Mouse (Mus musculus) hindbrain, embryonic 16.5 days (tissue): ENCODE data around the gene Iscu. TPM values are rescaled to one million over a fixed set of nuclear protein-coding genes. Genes with fewer than 3 reads are reported as not detected.

Source experiments
- ATAC-seq: fragments of 200-750 bp; cut with Nextera tagmentation; 2 replicates; pipeline ENCODE4 v1.8.0; 2017; ENCODE audit warnings: moderate TSS enrichment, moderate library complexity
- H3K27ac ChIP-seq: fragments of 300-500 bp; sonication (generic); 2 replicates; pipeline ENCODE4 v1.5.1; 2014; ENCODE audit warnings: low read depth, mild to moderate bottlenecking, control low read depth, low read length, moderate library complexity
- H3K27me3 ChIP-seq: fragments of 300-500 bp; sonication (generic); replicated peaks from 2 replicates; pipeline ENCODE4 v1.6.1; 2014; ENCODE audit warnings: low read length; ENCODE audit not compliant: control insufficient read depth, insufficient read depth
- H3K36me3 ChIP-seq: fragments of 300-500 bp; sonication (generic); 2 replicates; pipeline ENCODE4 v1.6.1; 2014; ENCODE audit warnings: mild to moderate bottlenecking, low read length, moderate library complexity, mixed read lengths; ENCODE audit not compliant: control insufficient read depth, insufficient read depth
- H3K4me1 ChIP-seq: fragments of 300-500 bp; sonication (generic); 2 replicates; pipeline ENCODE4 v1.6.1; 2014; ENCODE audit warnings: low read depth, low read length; ENCODE audit not compliant: control insufficient read depth, insufficient read depth
- H3K4me2 ChIP-seq: fragments of 300-500 bp; sonication (generic); 2 replicates; pipeline ENCODE4 v1.6.1; 2014; ENCODE audit warnings: mild to moderate bottlenecking, low read length, control low read depth, moderate library complexity
- H3K4me3 ChIP-seq: fragments of 300-500 bp; sonication (generic); 2 replicates; pipeline ENCODE4 v1.5.1; 2014; ENCODE audit warnings: mild to moderate bottlenecking, low read length, control low read depth, moderate library complexity
- H3K9ac ChIP-seq: fragments of 300-500 bp; sonication (generic); 2 replicates; pipeline ENCODE4 v1.6.1; 2014; ENCODE audit warnings: low read depth, mild to moderate bottlenecking, control low read depth, low read length, moderate library complexity
- H3K9me3 ChIP-seq: fragments of 300-500 bp; sonication (generic); 2 replicates; pipeline ENCODE4 v1.6.1; 2014; ENCODE audit warnings: mild to moderate bottlenecking, low read length, moderate library complexity; ENCODE audit not compliant: control insufficient read depth
- WGBS: fragments of 180-500 bp; shearing (Covaris S2); extraction: QIAGEN DNeasy Blood & Tissue Kit; methylation state at CpG from one replicate; pipeline ENCODE4 v1.1.7; 2014; 5-methylcytosine and 5-hydroxymethylcytosine counted together
- polyA plus RNA-seq: library from polyadenylated mRNA; unstranded; fragments of >200 nt; fragmentation: Nextera tagmentation; extraction: Ambion mirVana; gene quantifications from 2 replicates; pipeline ENCODE4 v1.2.1, GENCODE M21; 2015

Iscu gene
- polyA plus RNA-seq, 1 experiment from 2014 or later: 94.0 TPM

GRCm38 (mm10) chr5:113748556-113749331, 23.8 kb upstream of the Iscu start:
- Histone ChIP-seq H3K4me3 (no peak overlapping the region), H3K9me3 (no peaks in the 10 kb centered on the region; the same call in 1 of the 2 replicates), H3K4me1 (no peaks in the 10 kb centered on the region), H3K9ac (no peak overlapping the region), H3K27me3 (no peaks in the 10 kb centered on the region), H3K27ac (no peak overlapping the region), H3K36me3 (peaks cover 72% of the 10 kb centered on the region), H3K4me2 (no peak overlapping the region)
- ATAC-seq: no peak
- 90% methylated on average over 13 of the region's 13 CpGs for WGBS

- Histone ChIP-seq H3K9ac (no peak overlapping the region), H3K4me1 (no peaks in the 10 kb centered on the region), H3K27me3 (no peaks in the 10 kb centered on the region), H3K4me3 (no peak overlapping the region), H3K27ac (no peak overlapping the region), H3K36me3 (peaks cover 65% of the 10 kb centered on the region), H3K9me3 (no peaks in the 10 kb centered on the region), H3K4me2 (no peak overlapping the region)
- ATAC-seq: no peak
- 84% methylated on average over 9 of the region's 9 CpGs for WGBS
Measured at GRCm38 (mm10) chr5:113751521-113752157, 20.9 kb upstream of the Iscu start.

- Histone ChIP-seq H3K27ac (no peak overlapping the region), H3K4me1 (no peaks in the 10 kb centered on the region), H3K36me3 (peaks cover 55% of the 10 kb centered on the region), H3K4me3 (no peak overlapping the region), H3K9ac (no peak overlapping the region), H3K27me3 (no peaks in the 10 kb centered on the region), H3K4me2 (no peak overlapping the region), H3K9me3 (no peaks in the 10 kb centered on the region)
- 93% methylated on average over 15 of the region's 15 CpGs for WGBS
- no peak for ATAC-seq
Measured at GRCm38 (mm10) chr5:113755347-113756030, 17.1 kb upstream of the Iscu start.

- no peaks in the 10 kb centered on the region for H3K9me3 ChIP-seq
- no peak overlapping the region for H3K9ac ChIP-seq
- H3K36me3 ChIP-seq: peaks cover 20% of the 10 kb centered on the region
- 94% methylated on average over 2 of the region's 2 CpGs for WGBS
- ATAC-seq: no peak
- H3K27me3 ChIP-seq: no peaks in the 10 kb centered on the region
- H3K4me1 ChIP-seq: no peaks in the 10 kb centered on the region
- no peak overlapping the region for H3K4me2 ChIP-seq
- H3K27ac ChIP-seq: no peak overlapping the region
- no peak overlapping the region for H3K4me3 ChIP-seq
Measured at GRCm38 (mm10) chr5:113761585-113761984, 11.0 kb upstream of the Iscu start.

GRCm38 (mm10) chr5:113764426-113764825, 8.1 kb upstream of the Iscu start:
- H3K9me3 ChIP-seq: no peaks in the 10 kb centered on the region
- H3K9ac ChIP-seq: no peak overlapping the region
- H3K27ac ChIP-seq: no peak overlapping the region
- peaks cover 12% of the 10 kb centered on the region for H3K36me3 ChIP-seq
- peaks cover 5% of the 10 kb centered on the region for H3K4me1 ChIP-seq
- no peak for ATAC-seq
- 89% methylated on average over 7 of the region's 7 CpGs for WGBS
- no peak overlapping the region for H3K4me3 ChIP-seq
- no peak overlapping the region for H3K4me2 ChIP-seq
- H3K27me3 ChIP-seq: no peaks in the 10 kb centered on the region

GRCm38 (mm10) chr5:113765641-113766526, 6.7 kb upstream of the Iscu start:
- Histone ChIP-seq H3K4me3 (no peak overlapping the region), H3K4me1 (peaks cover 17% of the 10 kb centered on the region), H3K36me3 (peaks cover 6% of the 10 kb centered on the region), H3K27me3 (no peaks in the 10 kb centered on the region), H3K4me2 (no peak overlapping the region), H3K9me3 (no peaks in the 10 kb centered on the region), H3K9ac (no peak overlapping the region), H3K27ac (no peak overlapping the region)
- no peak for ATAC-seq
- WGBS: 93% methylated on average over 13 of the region's 13 CpGs

- no peaks in the 10 kb centered on the region for H3K9me3 ChIP-seq
- H3K4me2 ChIP-seq: no peak overlapping the region
- H3K36me3 ChIP-seq: peaks cover 3% of the 10 kb centered on the region
- H3K9ac ChIP-seq: no peak overlapping the region
- 88% methylated on average over 8 of the region's 8 CpGs for WGBS
- no peak for ATAC-seq
- H3K27ac ChIP-seq: no peak overlapping the region
- no peaks in the 10 kb centered on the region for H3K27me3 ChIP-seq
- H3K4me3 ChIP-seq: no peak overlapping the region
- H3K4me1 ChIP-seq: peaks cover 25% of the 10 kb centered on the region
Measured at GRCm38 (mm10) chr5:113768806-113769205, 3.7 kb upstream of the Iscu start.

- WGBS: under 1% methylated on average over 86 of the region's 97 CpGs
- peaks cover 27% of the 10 kb centered on the region for H3K4me1 ChIP-seq
- no peaks in the 10 kb centered on the region for H3K9me3 ChIP-seq
- H3K4me3 ChIP-seq: peak overlapping the region; percentile 91
- no peaks in the 10 kb centered on the region for H3K27me3 ChIP-seq
- H3K27ac ChIP-seq: peak overlapping the region; percentile 99
- H3K4me2 ChIP-seq: peak overlapping the region; percentile 94
- peak overlapping the region; percentile 93 for H3K9ac ChIP-seq
- ATAC-seq: peak; percentile 80
- peaks cover 11% of the 10 kb centered on the region for H3K36me3 ChIP-seq
Measured at GRCm38 (mm10) chr5:113771213-113772162, 1.1 kb upstream of the Iscu start.
